Mouse (Mus musculus): Measurements from ENCODE around the gene Lipc. TPM values are rescaled to one million over a fixed set of nuclear protein-coding genes. Genes with fewer than 3 reads are reported as not detected.
"Not testable (repeated sequence)": the region's sequence is repeated elsewhere in the genome, so short reads cannot be mapped to it uniquely, and the experiment has no call there.

Gene Lipc
- polyA plus RNA-seq, 1 experiment = 0.08 TPM

GRCm38 (mm10) chr9:70859233-70859632 is 92.8 kb downstream of the Lipc start:
- Histone ChIP-seq H3K27me3 (ENCODE audit: control insufficient read depth, insufficient read depth, insufficient read length) (no peaks in the 10 kb centered on the region), H3K4me2 (ENCODE audit: low read depth) (no peak overlapping the region), H3K79me2 (ENCODE audit: control insufficient read depth, insufficient read depth) (no peaks in the 10 kb centered on the region), H3ac (ENCODE audit: control insufficient read depth, insufficient read length) (no peak overlapping the region), H3K36me3 (ENCODE audit: control insufficient read depth, insufficient read depth) (no peaks in the 10 kb centered on the region), H3K4me3 (no peak overlapping the region)
- TF ChIP-seq REST (IDR thresholded peaks at IDR 0.05; ENCODE audit: insufficient read depth, insufficient read length) (no peak), SRF (IDR thresholded peaks at IDR 0.05; ENCODE audit: control insufficient read depth, insufficient read length, low read depth) (no peak), E2F4 (IDR thresholded peaks at IDR 0.05; ENCODE audit: insufficient read depth) (no peak), USF1 (IDR thresholded peaks at IDR 0.05; ENCODE audit: low read depth) (no peak), TCF3 (IDR thresholded peaks at IDR 0.05; ENCODE audit: insufficient read length, low read depth) (no peak), MYOD1 (IDR thresholded peaks at IDR 0.05; ENCODE audit: control insufficient read depth in 1 of 3, insufficient read length in 2 of 3, low read depth in 2 of 3) (no peak), POLR2AphosphoS2 (IDR thresholded peaks at IDR 0.05; ENCODE audit: insufficient read length, low read depth) (no peak), MYOG (IDR thresholded peaks at IDR 0.05; ENCODE audit: control insufficient read depth in 1 of 3, insufficient read depth in 1 of 3, insufficient read length in 2 of 3, low read depth in 2 of 3) (no peak), TCF12 (IDR thresholded peaks at IDR 0.05; ENCODE audit: insufficient read depth, poor library complexity, severe bottlenecking) (no peak), MAX (IDR thresholded peaks at IDR 0.05; ENCODE audit: low read depth) (no peak), CEBPB (IDR thresholded peaks at IDR 0.05; ENCODE audit: insufficient read depth, poor library complexity, severe bottlenecking) (no peak)

- Histone ChIP-seq H3K79me2 (ENCODE audit: control insufficient read depth, insufficient read depth) (no peaks in the 10 kb centered on the region), H3K4me3 (no peak overlapping the region), H3K36me3 (ENCODE audit: control insufficient read depth, insufficient read depth) (no peaks in the 10 kb centered on the region), H3ac (ENCODE audit: control insufficient read depth, insufficient read length) (no peak overlapping the region), H3K27me3 (ENCODE audit: control insufficient read depth, insufficient read depth, insufficient read length) (no peaks in the 10 kb centered on the region), H3K4me2 (ENCODE audit: low read depth) (no peak overlapping the region)
- TF ChIP-seq TCF3 (IDR thresholded peaks at IDR 0.05; ENCODE audit: insufficient read length, low read depth) (no peak), REST (IDR thresholded peaks at IDR 0.05; ENCODE audit: insufficient read depth, insufficient read length) (no peak), MAX (IDR thresholded peaks at IDR 0.05; ENCODE audit: low read depth) (no peak), E2F4 (IDR thresholded peaks at IDR 0.05; ENCODE audit: insufficient read depth) (no peak), CEBPB (IDR thresholded peaks at IDR 0.05; ENCODE audit: insufficient read depth, poor library complexity, severe bottlenecking) (no peak), POLR2AphosphoS2 (IDR thresholded peaks at IDR 0.05; ENCODE audit: insufficient read length, low read depth) (no peak), POLR2A (IDR thresholded peaks at IDR 0.05; ENCODE audit: insufficient read length, low read depth) (no peak), SRF (IDR thresholded peaks at IDR 0.05; ENCODE audit: control insufficient read depth, insufficient read length, low read depth) (no peak), USF1 (IDR thresholded peaks at IDR 0.05; ENCODE audit: low read depth) (no peak), TCF12 (IDR thresholded peaks at IDR 0.05; ENCODE audit: insufficient read depth, poor library complexity, severe bottlenecking) (no peak), MYOG (IDR thresholded peaks at IDR 0.05; ENCODE audit: control insufficient read depth in 1 of 3, insufficient read depth in 1 of 3, insufficient read length in 2 of 3, low read depth in 2 of 3) (no peak), MYOD1 (IDR thresholded peaks at IDR 0.05; ENCODE audit: control insufficient read depth in 1 of 3, insufficient read length in 2 of 3, low read depth in 2 of 3) (no peak)
These were observed 96.2 kb downstream of the Lipc start for GRCm38 (mm10) chr9:70855868-70856267.

- H3K4me2 ChIP-seq (ENCODE audit: low read depth) = no peak overlapping the region
- H3K79me2 ChIP-seq (ENCODE audit: control insufficient read depth, insufficient read depth) = no peaks in the 10 kb centered on the region
- no peak overlapping the region for H3K4me3 ChIP-seq
- no peak overlapping the region for H3ac ChIP-seq (ENCODE audit: control insufficient read depth, insufficient read length)
- no peak for TF ChIP-seq TCF3 (IDR thresholded peaks at IDR 0.05; ENCODE audit: insufficient read length, low read depth)
- no peak for TF ChIP-seq POLR2AphosphoS2 (IDR thresholded peaks at IDR 0.05; ENCODE audit: insufficient read length, low read depth)
- no peak for TF ChIP-seq TCF12 (IDR thresholded peaks at IDR 0.05; ENCODE audit: insufficient read depth, poor library complexity, severe bottlenecking)
- no peak for TF ChIP-seq MAX (IDR thresholded peaks at IDR 0.05; ENCODE audit: low read depth)
- no peak for TF ChIP-seq REST (IDR thresholded peaks at IDR 0.05; ENCODE audit: insufficient read depth, insufficient read length)
- no peak for TF ChIP-seq USF1 (IDR thresholded peaks at IDR 0.05; ENCODE audit: low read depth)
- TF ChIP-seq SRF (IDR thresholded peaks at IDR 0.05; ENCODE audit: control insufficient read depth, insufficient read length, low read depth) = no peak
- no peaks in the 10 kb centered on the region for H3K36me3 ChIP-seq (ENCODE audit: control insufficient read depth, insufficient read depth)
- no peaks in the 10 kb centered on the region for H3K27me3 ChIP-seq (ENCODE audit: control insufficient read depth, insufficient read depth, insufficient read length)
These were observed 97.1 kb downstream of the Lipc start for GRCm38 (mm10) chr9:70854950-70855349.

- H3K79me2 ChIP-seq (ENCODE audit: control insufficient read depth, insufficient read depth); H3K36me3 ChIP-seq (ENCODE audit: control insufficient read depth, insufficient read depth); H3K4me3 ChIP-seq; H3K27me3 ChIP-seq (ENCODE audit: control insufficient read depth, insufficient read depth, insufficient read length); H3ac ChIP-seq (ENCODE audit: control insufficient read depth, insufficient read length); H3K4me2 ChIP-seq (ENCODE audit: low read depth): not testable (repeated sequence)
These were observed 98.9 kb downstream of the Lipc start for GRCm38 (mm10) chr9:70853081-70853480.

- TF ChIP-seq USF1 (IDR thresholded peaks at IDR 0.05; ENCODE audit: low read depth) (no peak), TCF3 (IDR thresholded peaks at IDR 0.05; ENCODE audit: insufficient read length, low read depth) (no peak), MYOD1 (IDR thresholded peaks at IDR 0.05; ENCODE audit: control insufficient read depth in 1 of 3, insufficient read length in 2 of 3, low read depth in 2 of 3) (no peak), MYOG (IDR thresholded peaks at IDR 0.05; ENCODE audit: control insufficient read depth in 1 of 3, insufficient read depth in 1 of 3, insufficient read length in 2 of 3, low read depth in 2 of 3) (no peak), POLR2AphosphoS2 (IDR thresholded peaks at IDR 0.05; ENCODE audit: insufficient read length, low read depth) (no peak), POLR2A (IDR thresholded peaks at IDR 0.05; ENCODE audit: insufficient read length, low read depth) (no peak), SRF (IDR thresholded peaks at IDR 0.05; ENCODE audit: control insufficient read depth, insufficient read length, low read depth) (no peak), MAX (IDR thresholded peaks at IDR 0.05; ENCODE audit: low read depth) (no peak), TCF12 (IDR thresholded peaks at IDR 0.05; ENCODE audit: insufficient read depth, poor library complexity, severe bottlenecking) (no peak), CEBPB (IDR thresholded peaks at IDR 0.05; ENCODE audit: insufficient read depth, poor library complexity, severe bottlenecking) (no peak), REST (IDR thresholded peaks at IDR 0.05; ENCODE audit: insufficient read depth, insufficient read length) (no peak), E2F4 (IDR thresholded peaks at IDR 0.05; ENCODE audit: insufficient read depth) (no peak)
- H3ac ChIP-seq (ENCODE audit: control insufficient read depth, insufficient read length) = no peak overlapping the region
- no peak overlapping the region for H3K4me3 ChIP-seq
- no peaks in the 10 kb centered on the region for H3K36me3 ChIP-seq (ENCODE audit: control insufficient read depth, insufficient read depth)
- no peak overlapping the region for H3K4me2 ChIP-seq (ENCODE audit: low read depth)
- H3K27me3 ChIP-seq (ENCODE audit: control insufficient read depth, insufficient read depth, insufficient read length) = no peaks in the 10 kb centered on the region
- no peaks in the 10 kb centered on the region for H3K79me2 ChIP-seq (ENCODE audit: control insufficient read depth, insufficient read depth)
These were observed 100.5 kb downstream of the Lipc start for GRCm38 (mm10) chr9:70851533-70851932.

Measured in myocyte (in vitro differentiated cells).